Mouse (Mus musculus) 3134 (cell line): ENCODE measurements around the gene Aldh1b1.

Experiments
- DNase-seq: peaks from one replicate; pipeline ENCODE4 v3.0.0-alpha.2; 2011; ENCODE audit warnings: low spot score; ENCODE audit not compliant: insufficient read length; ENCODE audit errors: extremely low read depth

The Aldh1b1 gene

GRCm38 (mm10) chr4:45798964-45799363, at the start of gene Aldh1b1:
TSS of gene Aldh1b1 (plus strand) at chr4:45799022.
- DNase-seq = no peak

DNA sequence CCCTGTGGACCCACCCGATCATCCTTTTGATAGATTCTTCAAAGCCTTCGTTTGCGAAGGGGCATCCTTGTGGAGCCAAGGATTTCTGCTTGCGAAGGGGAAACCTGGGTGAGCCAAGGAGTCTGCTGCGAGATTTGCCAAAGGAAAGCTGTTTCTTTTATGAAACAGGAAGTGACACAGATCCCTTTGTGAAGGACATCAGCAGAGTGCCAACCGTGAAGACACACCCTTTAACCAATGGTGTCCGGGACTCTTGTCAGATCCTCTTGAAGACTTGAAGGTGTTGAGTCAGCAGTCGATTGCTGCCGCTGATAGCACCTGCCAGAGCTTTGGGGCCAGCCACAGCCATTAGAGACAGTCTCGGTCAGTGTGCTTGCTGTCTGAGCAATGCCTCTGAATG, 49.4 kb upstream of the Aldh1b1 start:
- DNase-seq = no peak

GRCm38 (mm10) chr4:45750477-45750876, 48.3 kb upstream of the Aldh1b1 start:
- DNase-seq = no peak

DNA sequence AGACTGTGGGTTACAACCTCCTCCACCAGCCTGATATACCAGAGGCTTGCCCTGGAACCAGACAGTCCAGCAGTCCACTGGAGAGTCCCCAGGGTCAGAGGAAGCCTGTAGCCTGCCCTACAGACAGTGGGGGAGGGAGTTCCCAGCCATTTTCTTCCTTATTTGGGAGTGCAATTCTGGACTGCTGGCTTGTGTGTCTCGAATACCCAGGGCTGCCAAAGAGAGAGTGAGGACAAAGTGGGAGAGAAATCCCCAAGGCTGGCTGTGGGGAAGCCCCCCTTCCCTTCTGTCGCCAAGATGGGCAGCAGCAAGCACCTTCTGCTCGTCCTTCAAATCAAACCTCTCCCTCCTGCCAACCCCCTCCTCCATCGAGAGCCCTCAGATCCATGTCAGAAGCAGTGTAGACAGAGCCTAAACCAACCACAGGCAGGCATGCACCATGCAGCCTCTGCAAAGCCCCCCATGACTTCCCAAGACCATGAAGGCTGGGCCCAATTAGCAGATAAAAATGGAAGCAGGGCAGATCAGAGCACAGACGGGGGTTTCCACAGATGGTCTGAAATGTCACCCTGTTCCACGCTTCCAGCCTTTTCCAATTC, 45.5 kb upstream of the Aldh1b1 start:
- DNase-seq = no peak

GRCm38 (mm10) chr4:45754171-45754570, 44.7 kb upstream of the Aldh1b1 start:
- DNase-seq = no peak

- no peak for DNase-seq
Observed at GRCm38 (mm10) chr4:45755097-45755496, 43.7 kb upstream of the Aldh1b1 start.

- no peak for DNase-seq
Observed at GRCm38 (mm10) chr4:45755881-45756280, 42.9 kb upstream of the Aldh1b1 start.

- DNase-seq = no peak
Observed at GRCm38 (mm10) chr4:45757941-45758340, 40.9 kb upstream of the Aldh1b1 start.

GRCm38 (mm10) chr4:45759411-45759810, 39.4 kb upstream of the Aldh1b1 start:
- DNase-seq = no peak

DNA sequence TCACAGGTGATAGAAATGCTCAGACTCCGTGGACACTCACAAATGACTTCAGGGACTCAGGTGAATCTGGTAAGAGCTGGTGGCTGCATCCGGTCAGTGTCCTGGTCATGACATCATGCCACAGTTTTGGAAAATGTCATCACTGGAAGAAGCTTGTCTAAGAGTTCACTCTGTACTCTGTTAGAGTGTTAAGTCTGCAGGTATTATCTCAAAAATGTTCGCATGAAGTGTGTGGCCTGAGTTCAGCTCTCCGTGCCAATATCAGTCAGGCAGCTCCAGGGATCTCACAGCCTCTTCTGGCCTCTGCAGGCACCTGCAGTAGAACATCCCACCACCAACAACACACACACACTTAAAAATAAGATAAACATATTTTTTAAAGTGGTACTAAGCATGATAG, 36.2 kb upstream of the Aldh1b1 start:
- no peak for DNase-seq

GRCm38 (mm10) chr4:45763288-45764140, 35.3 kb upstream of the Aldh1b1 start:
- no peak for DNase-seq

DNA sequence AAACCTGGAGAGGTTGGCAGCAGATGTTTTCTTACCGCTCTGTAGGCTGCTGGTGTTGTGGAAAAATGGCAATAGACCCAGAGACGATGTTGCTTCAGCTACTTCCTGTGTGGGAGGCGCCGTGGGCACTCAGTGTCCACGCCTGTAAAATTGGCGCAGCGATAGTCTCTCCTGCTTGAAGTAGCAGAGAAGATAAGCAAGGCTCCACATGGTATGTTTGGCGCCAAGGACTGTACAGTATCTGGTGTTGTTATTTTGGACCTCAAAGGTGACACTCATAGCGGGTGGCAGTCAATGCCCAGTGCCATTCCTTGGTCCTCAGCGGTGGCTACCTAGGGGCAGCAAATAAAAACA, 34.7 kb upstream of the Aldh1b1 start:
- no peak for DNase-seq

GRCm38 (mm10) chr4:45765121-45765564, 33.7 kb upstream of the Aldh1b1 start:
- DNase-seq = no peak

DNA sequence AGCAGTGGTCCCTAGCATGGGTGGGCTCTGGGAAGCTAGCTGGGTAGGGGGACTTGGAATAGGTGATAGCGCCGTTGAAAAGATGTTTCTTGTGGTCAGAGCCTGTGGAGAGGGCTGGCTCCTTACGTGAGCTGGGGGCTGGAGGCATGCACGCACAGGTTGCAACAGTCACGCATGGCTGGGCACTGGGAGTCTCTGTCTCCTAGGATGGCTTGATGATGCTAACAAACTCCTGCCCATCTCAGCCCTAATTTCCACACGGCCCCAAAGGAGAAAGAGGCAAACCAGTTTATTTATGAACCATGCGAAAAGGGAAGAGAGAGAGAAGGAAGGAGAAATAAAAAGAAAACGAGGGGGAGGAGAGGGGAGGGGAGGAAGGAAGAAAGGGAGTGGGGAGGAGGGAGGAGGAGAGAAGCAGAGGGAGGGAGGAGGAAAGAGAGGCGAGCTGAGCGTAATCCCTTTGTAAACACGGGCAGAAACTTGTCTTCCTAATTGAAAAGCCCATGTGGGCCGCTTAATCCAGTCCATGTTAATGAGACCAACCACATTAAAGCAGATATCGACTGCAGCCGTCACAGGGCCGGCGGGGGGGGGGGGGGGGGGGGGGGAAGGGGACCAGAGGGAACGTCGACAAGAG, 33.1 kb upstream of the Aldh1b1 start:
- DNase-seq = no peak

- no peak for DNase-seq
Observed at GRCm38 (mm10) chr4:45766774-45767173, 32.0 kb upstream of the Aldh1b1 start.

DNA sequence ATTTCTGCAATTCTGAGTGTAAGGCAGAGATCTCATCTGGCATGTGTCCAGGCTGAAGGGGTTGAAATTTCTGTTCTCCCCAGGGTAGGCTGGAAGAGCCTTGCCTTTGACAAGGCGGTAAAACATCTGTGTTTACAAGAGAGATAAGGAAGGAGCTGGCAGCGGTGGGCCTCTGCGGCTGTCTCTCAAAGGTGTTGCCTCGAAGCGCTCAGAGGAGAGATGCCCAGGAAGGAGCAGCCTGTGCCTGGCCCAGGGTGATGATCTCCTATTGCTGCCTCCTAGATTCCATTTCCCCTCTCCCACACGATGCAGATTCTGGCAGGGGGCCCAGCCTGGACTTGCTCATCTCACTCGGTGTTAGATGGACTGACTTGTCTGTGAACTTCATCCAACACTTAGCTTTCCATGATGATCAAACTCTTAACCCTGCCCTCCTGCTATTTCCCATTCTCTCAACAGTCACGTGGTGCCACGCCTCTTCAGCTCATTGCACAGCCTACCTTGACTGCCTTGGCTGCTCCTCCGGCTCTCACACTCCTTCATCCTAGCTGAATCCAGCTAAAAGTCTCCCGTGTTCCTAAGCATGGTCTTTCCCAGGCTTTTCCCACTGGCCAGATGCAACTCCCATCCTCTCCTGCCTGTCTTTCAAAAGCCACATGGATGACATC, 30.8 kb upstream of the Aldh1b1 start:
- no peak for DNase-seq

GRCm38 (mm10) chr4:45769141-45769540, 29.7 kb upstream of the Aldh1b1 start:
- no peak for DNase-seq

DNA sequence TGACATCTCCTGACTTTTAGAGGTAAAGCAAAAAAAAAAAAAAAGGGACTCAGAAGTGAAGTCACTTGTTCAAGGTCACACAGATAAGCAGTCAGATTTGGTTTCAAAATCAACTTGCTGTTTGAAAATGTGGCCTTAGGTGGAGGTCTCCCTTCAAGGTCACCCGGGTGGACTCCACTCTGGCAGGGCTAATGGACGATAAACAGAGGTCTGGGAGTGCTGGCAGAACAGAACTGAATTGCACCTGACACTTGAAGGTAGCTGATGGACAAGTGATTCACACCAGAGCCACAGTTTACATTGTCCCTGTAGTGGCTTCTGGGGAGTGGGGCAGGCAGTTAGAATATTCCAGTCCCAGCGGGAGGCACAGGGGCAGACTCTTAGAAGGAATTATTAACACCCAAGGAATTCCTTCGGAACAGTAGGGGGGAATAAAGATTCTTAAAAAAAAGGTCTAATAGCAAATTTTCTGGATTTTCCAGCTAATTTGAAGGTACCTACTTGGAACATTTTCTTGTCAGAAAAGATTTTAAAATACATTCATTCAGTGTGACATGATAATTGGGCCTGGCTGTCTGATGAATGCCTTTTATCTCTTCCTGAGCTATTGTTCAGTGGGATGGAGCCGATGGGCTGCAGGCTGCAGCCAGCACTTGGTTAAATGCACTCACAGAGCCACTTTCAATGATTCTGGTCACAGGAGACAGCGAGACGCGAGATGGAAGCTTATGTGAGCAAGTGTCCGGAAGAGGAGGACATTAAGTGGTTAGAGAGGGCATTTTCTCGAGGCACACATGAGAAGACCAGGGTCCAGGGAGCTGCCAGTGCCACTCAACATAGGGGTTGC, 28.8 kb upstream of the Aldh1b1 start:
- DNase-seq = no peak

DNA sequence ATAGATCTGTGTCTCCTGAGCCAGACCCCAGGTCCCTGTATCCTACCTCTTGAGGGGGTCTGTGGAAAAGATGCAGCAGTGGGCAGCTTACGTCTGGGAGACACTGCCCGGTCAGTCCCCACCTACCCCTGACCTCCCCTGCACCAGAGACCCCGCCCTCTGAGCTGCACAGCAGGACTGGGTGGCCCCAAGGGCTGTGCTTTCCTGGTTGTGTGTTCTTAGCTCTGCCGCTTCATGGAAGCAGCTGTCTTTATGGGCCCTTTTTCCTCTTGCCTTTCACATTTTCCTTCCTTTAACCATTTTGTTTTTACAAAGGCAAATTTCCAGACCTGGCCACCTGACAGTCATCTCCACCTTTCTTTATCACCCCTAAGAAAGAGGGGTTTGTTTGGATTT, 28.2 kb upstream of the Aldh1b1 start:
- DNase-seq = no peak

GRCm38 (mm10) chr4:45771173-45771572, 27.6 kb upstream of the Aldh1b1 start:
- DNase-seq = no peak
